Mouse (Mus musculus) olfactory bulb, adult 2 months (tissue): Measurements from ENCODE around the gene Olfr1250.

Experiments
- CTCF ChIP-seq: fragments of 200-500 bp; IDR thresholded peaks from 2 replicates; pipeline ENCODE4 v1.5.1; 2012; ENCODE audit warnings: low read depth, mild to moderate bottlenecking, low read length, moderate library complexity; ENCODE audit not compliant: insufficient read depth
- POLR2A ChIP-seq: fragments of 200-500 bp; IDR thresholded peaks from 2 replicates; pipeline ENCODE4 v1.6.1; 2012; ENCODE audit warnings: mild to moderate bottlenecking, low read depth, low read length, moderate library complexity; ENCODE audit not compliant: insufficient read depth

- no peak for TF ChIP-seq CTCF
- no peak for TF ChIP-seq POLR2A
Observed at GRCm38 (mm10) chr2:89691980-89692379, 30.7 kb upstream of the Olfr1250 start.
